Mouse (Mus musculus) embryonic facial prominence, embryonic 10.5 days (tissue): ENCODE data around the gene Prss41. TPM values are rescaled to one million over a fixed set of nuclear protein-coding genes. Genes with fewer than 3 reads are reported as not detected.
A peak's percentile ranks its signal among the peaks of the same experiment; 100 is the strongest.

Source experiments
- DNase-seq: peaks from one replicate; pipeline ENCODE4 v3.0.0-alpha.2; 2017; ENCODE audit warnings: low spot score
- H3K27ac ChIP-seq: fragments of 300-500 bp; sonication (generic); replicated peaks from 2 replicates; pipeline ENCODE4 v1.5.1; 2016; ENCODE audit warnings: mild to moderate bottlenecking
- H3K27me3 ChIP-seq: fragments of 300-500 bp; sonication (generic); replicated peaks from 2 replicates; pipeline ENCODE4 v1.6.1; 2016; ENCODE audit warnings: low read depth, mild to moderate bottlenecking; ENCODE audit not compliant: poor library complexity, severe bottlenecking
- H3K36me3 ChIP-seq: fragments of 300-500 bp; sonication (generic); replicated peaks from 2 replicates; pipeline ENCODE4 v1.6.1; 2016; ENCODE audit warnings: mild to moderate bottlenecking, moderate library complexity
- H3K4me1 ChIP-seq: fragments of 300-500 bp; sonication (generic); 2 replicates; pipeline ENCODE4 v1.6.1; 2016
- H3K4me3 ChIP-seq: fragments of 300-500 bp; sonication (generic); 2 replicates; pipeline ENCODE4 v1.5.1; 2016; ENCODE audit warnings: mild to moderate bottlenecking, moderate library complexity
- H3K9me3 ChIP-seq: fragments of 300-500 bp; sonication (generic); 2 replicates; pipeline ENCODE4 v1.6.1; 2016; ENCODE audit warnings: mild to moderate bottlenecking
- WGBS: fragments of 180-500 bp; shearing (Covaris S2); methylation state at CpG from one replicate; pipeline ENCODE4 v1.1.7; 2016; 5-methylcytosine and 5-hydroxymethylcytosine counted together
- polyA plus RNA-seq: library from polyadenylated mRNA; unstranded; fragments of >200 nt; fragmentation: Nextera tagmentation; extraction: Ambion mirVana; gene quantifications from 2 replicates; pipeline ENCODE4 v1.2.1, GENCODE M21; 2016

Gene Prss41
- polyA plus RNA-seq, 1 experiment from 2014 or later: 3.6 TPM

DNA sequence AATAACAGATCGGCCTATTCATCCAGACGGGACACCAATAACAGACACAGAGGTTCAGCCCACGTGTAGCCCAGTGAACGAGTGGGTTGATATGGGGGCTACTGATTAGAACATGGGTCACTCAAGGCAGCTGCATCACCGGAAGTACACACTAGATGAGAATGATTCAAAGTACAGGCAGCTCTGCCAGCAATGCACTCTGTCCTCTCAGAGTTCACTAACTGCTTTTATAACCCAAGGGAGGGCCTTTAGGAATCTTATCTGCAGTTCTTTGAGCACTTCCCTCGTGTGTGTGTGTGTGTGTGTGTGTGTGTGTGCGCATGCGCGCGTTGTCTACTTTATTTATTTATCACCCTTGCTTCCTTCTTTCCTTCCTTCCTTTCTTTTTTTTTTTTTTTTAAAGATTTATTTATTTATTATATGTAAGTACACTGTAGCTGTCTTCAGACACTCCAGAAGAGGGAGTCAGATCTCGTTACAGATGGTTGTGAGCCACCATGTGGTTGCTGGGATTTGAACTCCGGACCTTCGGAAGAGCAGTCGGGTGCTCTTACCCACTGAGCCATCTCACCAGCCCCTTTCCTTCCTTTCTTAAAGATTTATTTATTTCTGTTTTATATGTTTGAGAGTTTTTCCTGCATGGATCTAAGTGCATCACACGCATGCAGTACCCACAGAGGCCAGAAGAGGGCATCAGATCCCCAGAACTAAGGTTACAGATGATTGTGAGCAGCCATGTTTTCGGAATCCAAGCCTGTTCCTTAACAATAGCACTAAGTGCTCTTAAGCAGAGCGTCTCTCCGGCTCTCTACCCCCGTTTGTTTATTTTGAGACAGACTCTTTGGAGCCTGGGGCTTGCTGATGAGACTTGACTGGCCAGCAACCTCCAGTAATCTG lies 7.1 kb upstream of the Prss41 start:
- no peak overlapping the region for H3K4me3 ChIP-seq
- no peaks in the 10 kb centered on the region for H3K9me3 ChIP-seq
- no peaks in the 10 kb centered on the region for H3K4me1 ChIP-seq
- peak; percentile 80 for DNase-seq
- H3K27ac ChIP-seq: peak overlapping the region; percentile 57
- H3K36me3 ChIP-seq: no peaks in the 10 kb centered on the region
- 64% methylated on average over 19 of the region's 19 CpGs for WGBS
- H3K27me3 ChIP-seq: no peaks in the 10 kb centered on the region; the same call in 1 of the 2 replicates

DNA sequence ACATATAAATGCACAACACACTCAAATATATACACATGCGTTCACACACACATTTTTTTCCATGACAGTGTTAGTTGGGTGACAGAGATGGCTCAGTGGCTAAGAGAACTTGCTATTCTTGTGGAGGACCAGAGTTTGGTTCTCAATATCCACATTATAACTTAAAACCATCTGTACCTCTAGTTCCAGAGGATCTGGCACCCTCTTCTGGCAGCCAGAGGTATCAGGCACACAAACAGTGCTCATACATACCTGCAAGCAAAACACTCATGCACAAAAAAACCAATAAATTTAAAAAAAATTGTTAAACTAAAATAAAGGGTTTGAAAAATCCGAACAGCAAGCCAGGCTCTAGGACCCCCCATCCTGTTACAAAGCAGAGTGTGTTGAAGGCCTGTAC lies 6.1 kb upstream of the Prss41 start:
- Histone ChIP-seq H3K9me3 (no peaks in the 10 kb centered on the region), H3K4me3 (no peak overlapping the region), H3K36me3 (no peaks in the 10 kb centered on the region), H3K4me1 (no peaks in the 10 kb centered on the region), H3K27ac (no peak overlapping the region), H3K27me3 (no peaks in the 10 kb centered on the region; the same call in 1 of the 2 replicates)
- 63% methylated on average over 2 of the region's 2 CpGs for WGBS
- DNase-seq: no peak

- H3K4me3 ChIP-seq: peak overlapping the region; percentile 48
- DNase-seq: peak; percentile 39
These were observed 696 bp downstream of the Prss41 start for GRCm38 (mm10) chr17:23843141-23843811.

DNA sequence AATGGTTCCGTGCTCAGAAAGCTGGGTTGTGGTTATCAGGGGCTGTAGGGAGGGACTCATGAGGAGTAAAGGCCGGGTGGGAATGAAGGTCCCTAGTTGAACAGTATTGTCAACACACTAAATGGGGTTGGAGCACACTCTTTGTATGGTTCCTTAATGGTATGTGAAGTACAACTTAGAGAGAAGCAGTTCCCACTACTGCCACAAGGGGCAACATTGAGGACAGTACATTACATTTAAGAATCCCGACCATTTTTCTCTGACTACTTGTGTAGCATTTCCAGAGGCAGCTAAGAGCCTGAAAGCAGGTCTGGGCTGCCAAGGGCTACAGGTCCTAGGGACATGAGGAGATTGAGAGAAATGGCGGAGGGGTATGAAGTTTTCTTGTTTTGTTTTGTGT lies 2.8 kb downstream of the Prss41 start:
- DNase-seq: peak; percentile 57
- 32% methylated on average over 4 of the region's 4 CpGs for WGBS
- no peaks in the 10 kb centered on the region for H3K9me3 ChIP-seq
- H3K27me3 ChIP-seq: peaks cover 17% of the 10 kb centered on the region
- H3K27ac ChIP-seq: no peak overlapping the region
- H3K36me3 ChIP-seq: no peaks in the 10 kb centered on the region
- H3K4me3 ChIP-seq: no peak overlapping the region
- H3K4me1 ChIP-seq: 0 out of 2 replicates have a peak, but pooled peaks cover 10% of the 10 kb centered on the region

More at GRCm38 (mm10) chr17:23843141-23843811, 696 bp downstream of the Prss41 start:
- Histone ChIP-seq H3K4me1 (0 out of 2 replicates have a peak, but pooled peaks cover 10% of the 10 kb centered on the region), H3K36me3 (no peaks in the 10 kb centered on the region), H3K27ac (no peak overlapping the region), H3K27me3 (peaks cover 17% of the 10 kb centered on the region), H3K9me3 (no peaks in the 10 kb centered on the region)
- 44% methylated on average over 23 of the region's 23 CpGs for WGBS

DNA sequence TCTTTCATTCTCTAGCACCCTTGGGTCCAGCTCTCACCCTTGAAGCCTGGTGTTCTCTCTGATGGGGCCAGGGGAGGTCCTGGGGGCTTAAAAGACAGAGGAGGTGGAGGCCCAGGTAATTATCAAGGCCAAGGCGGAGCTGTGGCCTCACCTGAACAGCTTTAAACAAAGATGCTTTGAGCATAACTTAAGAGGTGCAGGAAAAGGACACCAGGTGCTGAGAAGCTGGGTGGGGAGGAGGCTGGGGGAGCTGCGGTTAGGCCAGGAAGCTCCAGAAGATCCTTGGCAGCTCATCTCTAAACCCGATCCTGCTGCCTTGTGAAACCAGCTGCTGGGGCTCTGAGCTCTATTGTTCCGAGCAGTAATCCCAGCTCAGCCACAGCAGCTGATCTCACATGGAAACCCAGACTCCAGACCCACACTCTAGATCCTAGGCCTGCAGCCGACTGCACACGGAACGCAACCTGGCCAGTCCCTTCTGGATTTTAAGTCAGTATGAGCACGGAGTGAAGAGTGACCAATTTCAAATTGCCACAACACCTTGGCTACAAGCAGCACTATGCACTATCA lies 7.9 kb downstream of the Prss41 start, which contains the start of gene Prss33:
TSS of gene Prss33 (minus strand) at position 51 of the 570 bp plus-strand sequence.
- Histone ChIP-seq H3K27me3 (peaks cover 32% of the 10 kb centered on the region), H3K4me1 (no peaks in the 10 kb centered on the region), H3K9me3 (no peaks in the 10 kb centered on the region), H3K36me3 (no peaks in the 10 kb centered on the region), H3K4me3 (no peak within 1 kb of the TSS), H3K27ac (no peak within 1 kb of the TSS)
- WGBS: 62% methylated on average over 8 of the region's 8 CpGs
- DNase-seq: no peak

- Histone ChIP-seq H3K27ac (no peak overlapping the region), H3K36me3 (peaks cover 13% of the 10 kb centered on the region), H3K27me3 (peaks cover 43% of the 10 kb centered on the region), H3K4me3 (no peak overlapping the region), H3K9me3 (no peaks in the 10 kb centered on the region), H3K4me1 (peaks cover 17% of the 10 kb centered on the region)
- DNase-seq: no peak
- 90% methylated on average over 1 of the region's 1 CpGs for WGBS
These were observed 12.8 kb downstream of the Prss41 start for GRCm38 (mm10) chr17:23831201-23831600.

DNA sequence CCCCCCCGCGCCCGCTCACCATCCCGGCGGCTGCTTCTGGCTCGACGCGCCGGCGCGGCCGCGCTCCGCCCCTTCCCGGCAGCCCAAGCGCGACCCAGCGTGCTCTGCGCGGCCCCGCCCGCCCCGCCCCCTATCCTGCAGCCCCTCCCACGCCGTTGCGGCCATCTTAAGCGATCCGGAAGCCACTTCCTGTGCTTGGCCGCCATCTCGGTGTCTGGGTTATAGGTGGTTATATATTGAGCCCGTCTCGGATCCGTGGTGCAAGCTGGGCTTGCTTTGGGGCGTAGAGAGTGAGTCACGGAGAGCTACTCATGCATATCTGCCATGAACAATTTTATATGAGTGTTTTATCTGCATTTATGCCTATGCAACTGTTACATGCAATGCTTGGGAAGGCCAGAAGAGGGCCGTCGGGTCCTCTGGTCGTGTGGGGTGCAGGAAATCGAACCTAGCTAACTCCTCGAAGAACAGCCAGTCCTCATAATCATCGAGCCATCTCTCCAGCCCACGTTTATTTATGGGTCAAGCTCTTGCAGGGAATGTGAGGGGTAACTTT lies 14.8 kb downstream of the Prss41 start, which contains the start of gene Elob:
TSS of gene Elob (minus strand) at position 73 of the 556 bp plus-strand sequence.
- peak; percentile 94 for DNase-seq
- H3K4me3 ChIP-seq: peak within 1 kb of the TSS; percentile 83
- peak within 1 kb of the TSS; percentile 92 for H3K27ac ChIP-seq
- peaks cover 22% of the 10 kb centered on the region for H3K4me1 ChIP-seq
- WGBS: 2% methylated on average over 33 of the region's 42 CpGs
- peaks cover 34% of the 10 kb centered on the region for H3K36me3 ChIP-seq
- no peaks in the 10 kb centered on the region for H3K9me3 ChIP-seq
- peaks cover 27% of the 10 kb centered on the region for H3K27me3 ChIP-seq

GRCm38 (mm10) chr17:23828271-23829001 lies 15.5 kb downstream of the Prss41 start:
- WGBS: under 1% methylated on average over 47 of the region's 47 CpGs
- Histone ChIP-seq H3K27me3 (peaks cover 20% of the 10 kb centered on the region), H3K4me3 (peak overlapping the region; percentile 83), H3K36me3 (peaks cover 41% of the 10 kb centered on the region), H3K4me1 (peaks cover 22% of the 10 kb centered on the region), H3K9me3 (no peaks in the 10 kb centered on the region), H3K27ac (peak overlapping the region; percentile 92)
- DNase-seq: peak; percentile 81

- Histone ChIP-seq H3K4me1 (peaks cover 22% of the 10 kb centered on the region), H3K27me3 (peaks cover 6% of the 10 kb centered on the region; the same call in 1 of the 2 replicates), H3K27ac (no peak overlapping the region), H3K4me3 (no peak overlapping the region), H3K9me3 (no peaks in the 10 kb centered on the region), H3K36me3 (peaks cover 69% of the 10 kb centered on the region)
- WGBS: 85% methylated on average over 4 of the region's 4 CpGs
- DNase-seq: no peak
These were observed 18.4 kb downstream of the Prss41 start for GRCm38 (mm10) chr17:23825591-23825990.

- H3K27me3 ChIP-seq: no peaks in the 10 kb centered on the region
- no peak overlapping the region for H3K4me3 ChIP-seq
- H3K27ac ChIP-seq: no peak overlapping the region
- WGBS: 95% methylated on average over 12 of the region's 12 CpGs
- peaks cover 14% of the 10 kb centered on the region for H3K9me3 ChIP-seq
- peaks cover 18% of the 10 kb centered on the region for H3K4me1 ChIP-seq
- H3K36me3 ChIP-seq: peaks cover 89% of the 10 kb centered on the region
- DNase-seq: no peak
These were observed 20.4 kb downstream of the Prss41 start for GRCm38 (mm10) chr17:23823614-23824013.

DNA sequence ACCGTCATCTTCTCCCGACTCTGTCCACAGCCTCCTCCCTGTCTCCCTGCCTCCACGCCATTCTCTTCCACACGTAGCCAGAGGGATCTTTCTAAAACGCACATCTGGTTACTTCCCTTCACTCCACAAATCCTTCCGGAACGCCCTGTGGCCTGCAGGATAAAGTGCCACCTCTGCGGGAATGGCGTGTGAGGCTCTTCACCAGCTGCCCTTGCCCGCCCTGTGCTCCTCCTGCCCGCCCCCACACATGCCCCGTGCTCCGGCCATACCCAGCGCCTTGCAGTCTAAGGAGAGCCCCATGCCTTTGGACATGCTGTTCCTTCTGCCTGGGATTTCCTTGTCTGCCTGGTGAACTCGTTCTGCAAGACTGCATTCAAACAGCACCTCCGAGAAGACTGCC lies 21.0 kb downstream of the Prss41 start:
- Histone ChIP-seq H3K36me3 (peaks cover 95% of the 10 kb centered on the region), H3K27me3 (no peaks in the 10 kb centered on the region), H3K27ac (no peak overlapping the region), H3K9me3 (peaks cover 20% of the 10 kb centered on the region), H3K4me1 (peaks cover 15% of the 10 kb centered on the region), H3K4me3 (no peak overlapping the region)
- 88% methylated on average over 16 of the region's 16 CpGs for WGBS
- no peak for DNase-seq
